Mouse (Mus musculus) ovary, postnatal 14 days (tissue): ENCODE data around the gene Wfdc8.
"Not testable (repeated sequence)": the region's sequence is repeated elsewhere in the genome, so short reads cannot be mapped to it uniquely, and the experiment has no call there.

Source experiments
- DNase-seq: peaks from one replicate; pipeline ENCODE4 v3.0.0; 2022; ENCODE audit warnings: low spot score

The Wfdc8 gene

GRCm38 (mm10) chr2:164613471-164613870 is at the start of gene Wfdc8, which contains the start of gene Wfdc6b:
TSS of gene Wfdc8 (minus strand) at chr2:164613626.
TSS of gene Wfdc6b (plus strand) at chr2:164613522.
- DNase-seq = peak; percentile 36

- DNase-seq = no peak
These were observed 43.1 kb upstream of the Wfdc8 start, which contains the start of gene Wfdc9 for GRCm38 (mm10) chr2:164656483-164656882. TSS of gene Wfdc9 (minus strand) at chr2:164656583.

GRCm38 (mm10) chr2:164655858-164656257 is 42.4 kb upstream of the Wfdc8 start, which contains the start of gene Wfdc10:
TSS of gene Wfdc10 (plus strand) at chr2:164656046.
- DNase-seq = peak; percentile 48

- DNase-seq = no peak
These were observed 28.7 kb upstream of the Wfdc8 start for GRCm38 (mm10) chr2:164641881-164642673.

GRCm38 (mm10) chr2:164641129-164641528 is 27.7 kb upstream of the Wfdc8 start:
- DNase-seq = no peak

GRCm38 (mm10) chr2:164638696-164639095 is 25.3 kb upstream of the Wfdc8 start, which contains the start of gene Wfdc16:
TSS of gene Wfdc16 (minus strand) at chr2:164638796.
- no peak for DNase-seq

- DNase-seq = no peak
These were observed 21.8 kb upstream of the Wfdc8 start for GRCm38 (mm10) chr2:164635266-164635665.

- DNase-seq = no peak
These were observed 8.3 kb upstream of the Wfdc8 start for GRCm38 (mm10) chr2:164621775-164622174.

- no peak for DNase-seq
These were observed 5.6 kb upstream of the Wfdc8 start for GRCm38 (mm10) chr2:164619050-164619449.

GRCm38 (mm10) chr2:164615386-164615785 is 2.0 kb upstream of the Wfdc8 start:
- no peak for DNase-seq

GRCm38 (mm10) chr2:164608781-164609180 is 4.6 kb downstream of the Wfdc8 start:
- no peak for DNase-seq

GRCm38 (mm10) chr2:164604411-164604810 is 9.0 kb downstream of the Wfdc8 start:
- no peak for DNase-seq

- DNase-seq = no peak
These were observed 9.9 kb downstream of the Wfdc8 start for GRCm38 (mm10) chr2:164603482-164603881.

GRCm38 (mm10) chr2:164600179-164600578 is 13.2 kb downstream of the Wfdc8 start:
- no peak for DNase-seq

- no peak for DNase-seq
These were observed 19.9 kb downstream of the Wfdc8 start, which contains the start of gene Eppin for GRCm38 (mm10) chr2:164593494-164593893. TSS of gene Eppin (minus strand) at chr2:164593594.

GRCm38 (mm10) chr2:164592014-164592413 is 21.4 kb downstream of the Wfdc8 start:
- no peak for DNase-seq

- DNase-seq = not testable (repeated sequence)
These were observed 28.3 kb downstream of the Wfdc8 start, which contains the start of gene Wfdc6a for GRCm38 (mm10) chr2:164585025-164585725. TSS of gene Wfdc6a (minus strand) at chr2:164585447.

GRCm38 (mm10) chr2:164573359-164573758 is 40.1 kb downstream of the Wfdc8 start, which contains the start of gene Spint3:
TSS of gene Spint3 (minus strand) at chr2:164573459.
- DNase-seq = not testable (repeated sequence)

GRCm38 (mm10) chr2:164567460-164567859 is 46.0 kb downstream of the Wfdc8 start:
- no peak for DNase-seq

GRCm38 (mm10) chr2:164566997-164567396 is 46.4 kb downstream of the Wfdc8 start:
- DNase-seq = no peak

GRCm38 (mm10) chr2:164564346-164564745 is 49.1 kb downstream of the Wfdc8 start:
- DNase-seq = no peak

GRCm38 (mm10) chr2:164563339-164564038 is 49.9 kb downstream of the Wfdc8 start:
- DNase-seq = peak; percentile 34
